Mouse (Mus musculus) CH12F3 (cell line): Measurements from ENCODE around the gene Colgalt1.

ENCODE experiments used
- in situ Hi-C: fragments of 300-500 bp; cut with MboI; formaldehyde crosslinking; loops from 2 replicates; pipeline ENCODE4 v1.14.3; 2020; ENCODE audit warnings: low sequenced_read_pairs

Colgalt1 gene

DNA sequence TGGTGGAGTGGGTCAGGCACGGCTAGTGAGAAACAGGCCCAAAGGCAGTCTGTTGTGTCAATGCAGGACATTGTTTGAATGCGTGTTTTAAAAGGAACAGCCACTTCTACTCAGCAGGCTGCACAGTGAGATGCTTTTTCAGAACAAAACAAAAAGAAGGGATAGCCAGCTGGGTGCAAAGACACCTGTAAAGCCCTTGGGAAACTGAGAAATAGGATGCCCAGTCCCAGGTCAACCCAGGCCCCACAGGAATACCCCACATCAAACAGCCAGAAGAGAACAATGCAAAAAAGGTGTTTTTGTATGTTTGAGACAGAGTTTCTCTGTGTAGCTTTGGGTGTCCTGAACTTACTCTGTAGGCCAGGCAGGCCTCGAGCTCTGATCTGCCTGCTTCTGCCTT is 22.0 kb upstream of the Colgalt1 start:
- in situ Hi-C loops = no loop called here

DNA sequence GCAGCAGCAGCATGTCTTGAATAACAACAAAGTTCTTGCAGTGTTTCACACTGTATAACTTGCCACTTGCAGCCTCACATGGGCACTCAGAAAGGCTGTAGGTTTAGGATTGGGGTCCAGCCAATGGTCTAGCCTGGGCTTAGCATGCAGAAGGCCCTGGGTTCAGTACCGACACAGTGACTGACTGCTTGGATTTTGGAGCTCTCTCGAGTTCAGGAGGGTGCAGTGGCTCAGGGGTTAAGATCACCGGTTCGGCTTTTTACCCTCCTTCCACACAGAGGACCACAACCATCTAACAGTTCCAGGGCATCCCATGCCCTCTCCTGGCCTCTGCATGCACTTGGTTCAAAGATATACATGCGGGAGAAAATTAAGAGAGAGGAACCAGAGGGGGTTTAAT is 19.8 kb upstream of the Colgalt1 start:
- in situ Hi-C loops = no loop called here

DNA sequence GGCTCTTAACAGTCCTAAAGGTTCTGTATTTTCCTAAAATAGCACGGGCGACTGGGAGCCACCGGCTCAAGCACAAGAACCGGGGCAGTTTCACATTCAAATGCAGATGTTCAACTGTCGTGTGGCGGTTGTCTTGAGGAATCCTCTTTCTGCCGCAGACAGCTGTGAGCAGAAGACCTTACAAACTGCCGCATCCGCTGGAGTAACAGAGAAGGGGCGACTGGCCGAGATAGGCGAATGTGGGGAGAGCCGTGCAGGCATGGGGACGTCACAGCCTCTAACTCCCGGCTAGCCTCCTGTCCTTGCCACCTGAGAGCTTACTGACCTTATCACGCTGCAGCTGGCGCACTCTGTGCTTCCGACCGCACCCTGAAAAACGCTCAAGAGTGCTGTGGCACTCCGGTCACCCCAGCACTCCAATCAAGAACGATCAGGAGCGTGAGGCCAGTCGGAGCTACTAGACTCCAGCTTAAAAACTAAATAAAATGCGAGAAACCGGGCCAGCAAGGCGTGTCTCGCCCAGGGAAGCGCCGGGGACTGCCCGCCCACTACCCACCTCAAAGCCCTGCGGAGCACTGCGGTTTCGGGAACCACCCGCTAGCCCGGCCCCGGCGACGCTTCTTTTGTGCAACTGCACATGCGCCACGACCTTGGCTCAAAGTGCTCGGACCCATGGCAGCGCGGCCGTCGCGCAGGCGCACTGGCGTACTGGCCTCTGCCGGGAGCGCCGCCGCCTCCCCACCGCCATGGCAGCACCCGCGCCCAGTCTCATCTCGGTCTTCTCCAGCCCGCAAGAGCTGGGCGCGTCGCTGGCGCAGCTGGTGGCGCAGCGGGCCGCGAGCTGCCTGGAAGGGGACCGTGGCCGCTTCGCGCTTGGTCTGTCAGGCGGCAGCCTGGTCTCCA is 19.1 kb upstream of the Colgalt1 start, which contains the start of gene Pgls:
Pgls (plus strand) TSS at position 706 of the 903 bp plus-strand sequence.
- in situ Hi-C loops = no loop called here

GRCm38 (mm10) chr8:71592374-71593170 is 18.2 kb upstream of the Colgalt1 start:
- in situ Hi-C loops = no loop called here

GRCm38 (mm10) chr8:71593556-71594323 is 17.1 kb upstream of the Colgalt1 start:
- in situ Hi-C loops = no loop called here

DNA sequence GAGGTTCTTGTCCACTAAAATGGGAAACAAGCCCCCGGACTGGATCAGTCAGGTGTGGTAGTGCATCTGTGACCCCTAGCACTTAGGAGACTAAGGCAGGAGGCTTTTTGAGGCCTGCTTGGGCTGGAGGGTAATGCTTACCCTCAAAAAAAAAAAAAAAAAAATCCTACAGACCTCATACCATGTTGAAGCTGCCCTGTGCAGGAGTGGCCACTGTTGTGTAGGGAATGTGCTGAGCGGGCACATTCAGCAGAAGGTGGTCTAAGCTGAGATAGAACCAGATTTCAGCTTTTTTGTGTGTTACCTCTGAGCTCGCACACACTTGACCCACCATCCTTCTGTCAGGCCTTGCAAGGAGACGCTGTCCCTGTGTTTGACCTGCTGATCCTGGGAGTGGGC is 16.5 kb upstream of the Colgalt1 start:
- in situ Hi-C loops = no loop called here

- in situ Hi-C loops = no loop called here
Measured at GRCm38 (mm10) chr8:71595862-71596261, 14.9 kb upstream of the Colgalt1 start.

DNA sequence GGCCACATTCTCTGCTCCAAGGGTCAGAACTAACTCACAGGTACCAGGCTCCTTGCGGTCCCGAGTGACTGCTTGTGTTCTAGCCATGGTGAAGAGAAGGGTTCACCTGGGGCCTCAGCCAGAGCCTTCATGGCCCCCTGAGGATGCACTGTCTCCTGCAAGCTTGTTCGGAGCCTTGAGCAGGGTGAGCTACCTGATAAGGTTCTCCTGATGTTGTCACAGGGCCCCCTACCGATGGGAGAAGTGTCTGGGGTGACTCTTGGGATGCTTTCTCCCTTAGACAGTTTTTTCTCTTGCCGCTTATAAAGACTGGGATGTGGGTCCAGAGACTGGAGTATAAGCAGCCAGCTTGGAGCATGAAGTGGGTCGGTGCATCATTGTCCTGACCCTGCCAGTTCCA is 14.4 kb upstream of the Colgalt1 start:
- in situ Hi-C loops = no loop called here

GRCm38 (mm10) chr8:71596798-71597197 is 14.0 kb upstream of the Colgalt1 start:
- in situ Hi-C loops = no loop called here

- in situ Hi-C loops = no loop called here
Measured at GRCm38 (mm10) chr8:71597451-71597850, 13.3 kb upstream of the Colgalt1 start, which contains the start of gene Fam129c. TSS of gene Fam129c (plus strand) at chr8:71597648.

DNA sequence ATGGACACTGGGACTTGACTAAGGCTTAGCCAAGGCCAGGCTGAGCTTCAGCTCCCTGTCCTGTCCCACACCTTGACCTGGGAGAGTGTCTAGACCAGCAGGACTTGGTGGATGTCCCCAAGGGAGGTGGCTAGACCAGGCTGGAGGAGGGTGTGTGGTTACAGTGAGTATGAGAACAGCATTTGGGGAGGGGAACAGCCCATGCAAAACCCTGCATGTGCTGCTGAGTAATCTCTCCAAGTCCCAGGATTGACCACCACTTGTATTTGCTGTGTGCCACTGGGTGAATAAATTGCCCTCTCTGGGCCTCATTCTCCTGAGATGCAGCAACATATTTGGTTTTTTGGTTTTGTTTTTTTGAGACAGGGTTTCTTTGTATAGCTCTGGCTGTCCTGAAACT is 12.4 kb upstream of the Colgalt1 start:
- in situ Hi-C loops = no loop called here

GRCm38 (mm10) chr8:71598841-71599240 is 12.0 kb upstream of the Colgalt1 start:
- in situ Hi-C loops = no loop called here

DNA sequence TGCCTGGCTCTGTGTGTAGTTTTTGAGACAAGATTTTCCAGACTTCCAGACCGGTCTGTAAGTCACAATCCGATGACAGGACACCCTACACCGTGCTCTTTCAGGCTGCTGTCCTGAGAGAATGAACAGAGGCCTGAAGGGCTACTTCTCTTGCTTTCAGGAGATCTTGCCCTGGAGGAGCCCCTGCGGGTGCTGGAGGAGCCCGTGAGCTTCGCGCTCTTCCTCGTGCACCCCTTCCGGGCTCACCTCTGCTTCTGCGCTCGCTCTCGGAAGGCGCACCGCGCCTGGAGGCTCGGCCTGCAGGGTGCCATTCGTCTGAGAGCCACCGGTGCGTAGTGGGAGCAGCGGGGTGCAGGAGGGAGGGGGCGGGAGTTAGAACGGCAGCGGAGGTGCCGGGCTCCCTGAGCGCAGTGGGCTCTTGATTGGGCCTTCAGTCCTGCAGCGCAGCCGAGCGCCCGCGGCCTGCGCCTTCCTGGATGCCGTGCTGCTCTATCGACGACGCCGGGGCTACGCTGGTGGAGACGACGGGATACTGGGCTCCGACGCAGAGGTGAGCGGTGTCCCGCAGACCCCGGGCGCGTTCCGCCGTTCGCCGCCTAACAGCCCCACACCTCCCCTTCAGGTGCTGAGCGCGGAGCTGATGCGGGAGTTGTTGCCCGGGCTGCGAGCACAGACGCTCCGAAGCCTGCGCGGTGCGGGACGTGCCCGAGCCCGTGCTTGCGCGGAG is 8.7 kb upstream of the Colgalt1 start:
- in situ Hi-C loops = no loop called here

DNA sequence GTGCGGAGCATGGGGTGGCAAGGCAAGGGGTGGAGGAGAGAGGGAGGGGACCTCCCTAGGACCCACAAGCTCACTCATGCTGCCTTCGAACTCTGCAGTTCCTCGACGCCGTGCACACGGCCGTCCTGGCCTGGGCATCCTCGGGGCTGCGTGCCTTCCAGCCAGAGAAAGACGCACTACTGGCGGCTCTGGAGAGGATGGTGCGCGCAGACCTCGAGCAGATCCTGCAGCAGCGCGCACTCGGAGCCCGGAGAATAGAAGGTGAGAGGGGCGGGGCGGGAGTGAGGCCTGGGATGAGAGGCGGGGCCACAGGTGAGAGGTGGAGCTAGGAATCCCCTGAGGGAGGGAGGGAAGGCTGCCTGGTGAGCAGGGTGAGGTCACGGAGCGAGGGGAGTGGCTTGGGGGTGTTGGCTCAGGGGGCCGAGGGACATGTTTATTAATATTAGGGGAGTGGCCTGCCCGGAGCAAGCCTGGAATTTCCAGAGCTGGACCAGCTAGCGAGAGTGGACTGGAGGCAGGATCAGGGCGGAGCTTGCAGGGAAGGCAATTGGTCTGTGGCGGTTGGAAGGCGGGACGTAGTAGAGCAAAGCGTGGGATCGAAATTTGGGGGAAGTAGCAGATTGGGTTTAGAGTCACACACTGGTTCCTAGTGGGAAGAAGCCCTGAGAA is 8.0 kb upstream of the Colgalt1 start:
- in situ Hi-C loops = no loop called here

DNA sequence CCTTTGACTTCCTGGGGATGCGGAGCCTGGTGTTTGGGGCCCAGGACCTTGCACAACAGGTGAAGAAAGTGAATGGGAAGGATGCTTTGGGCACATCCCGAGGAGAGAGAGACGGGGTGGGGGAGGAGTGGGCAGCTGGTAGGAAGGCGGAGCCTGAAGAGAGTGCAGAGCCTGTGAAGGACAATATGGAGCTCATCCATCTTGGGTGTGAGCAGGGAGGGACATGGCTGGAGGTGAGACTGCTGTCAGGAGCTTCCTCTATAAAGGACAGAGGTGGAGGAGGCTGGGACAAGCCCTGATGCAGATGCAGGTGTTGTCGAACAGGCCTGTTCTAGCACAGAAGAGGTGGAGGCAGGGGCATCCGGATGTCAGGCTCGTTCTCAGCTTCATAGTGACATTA is 6.8 kb upstream of the Colgalt1 start:
- in situ Hi-C loops = no loop called here

GRCm38 (mm10) chr8:71612141-71612540 is 1.3 kb downstream of the Colgalt1 start:
- in situ Hi-C loops = no loop called here

DNA sequence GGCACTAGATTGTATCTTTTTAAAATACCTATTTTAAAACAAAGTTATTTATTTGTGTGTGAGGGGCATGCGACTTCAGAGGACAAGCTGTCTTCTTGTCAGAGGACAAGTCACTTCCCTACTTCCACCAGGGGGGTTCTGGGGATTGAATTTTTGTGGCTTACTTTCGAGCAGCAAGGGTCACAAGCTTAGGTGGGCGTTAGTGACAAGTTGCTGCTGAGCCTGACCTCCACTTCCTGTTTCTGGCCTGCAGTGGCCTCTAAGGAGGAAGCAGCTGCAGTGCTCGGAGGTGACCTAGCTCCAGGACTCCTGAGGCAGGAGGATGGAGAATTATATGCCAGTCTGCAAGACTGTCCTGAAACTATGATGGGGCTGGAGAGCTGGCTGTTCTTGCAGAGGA is 2.6 kb downstream of the Colgalt1 start:
- in situ Hi-C loops = no loop called here

DNA sequence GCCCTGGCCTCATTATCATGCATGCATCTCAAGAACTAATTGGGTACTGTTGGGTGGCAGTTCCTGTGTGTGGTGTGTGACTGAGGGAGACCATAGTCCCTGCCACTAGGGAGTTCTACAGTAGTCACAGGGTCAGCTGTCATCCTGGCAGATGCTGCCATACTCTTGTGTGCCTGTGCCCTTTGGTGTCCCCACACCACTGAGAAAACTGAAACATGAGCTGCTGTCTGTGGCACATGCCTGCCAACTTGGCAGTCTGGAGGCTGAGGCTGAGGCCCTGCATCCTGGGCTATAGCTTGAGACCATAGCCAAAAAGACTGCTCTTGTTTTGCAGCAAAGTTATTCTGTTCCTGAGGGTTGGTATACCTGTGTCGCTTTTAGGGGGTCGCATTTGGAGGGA is 9.0 kb downstream of the Colgalt1 start:
- in situ Hi-C loops = no loop called here

- in situ Hi-C loops = no loop called here
Measured at GRCm38 (mm10) chr8:71625088-71625487, 14.3 kb downstream of the Colgalt1 start.

- in situ Hi-C loops = no loop called here
Measured at GRCm38 (mm10) chr8:71626753-71627152, 16.0 kb downstream of the Colgalt1 start.
